Comparison of ENCODE assay signal across 28 mouse cellular contexts in genomic region chr7:28432252-28432651, GRCm38 (mm10). TPM values are rescaled to one million over a fixed set of nuclear protein-coding genes. Genes with fewer than 3 reads are reported as not detected.
DNase-seq lines count a peak whose midpoint lies in the region; ATAC-seq and TF ChIP-seq lines count a peak whose summit lies in the region.
"Had no signal": no experiment of that assay in that cellular context is flagged by ENCODE, and none has a peak within 500 bp of the region (broad histone marks: within the 10 kb centered on the region; RNA-seq: fewer than 3 reads in every experiment).

No protein-coding gene starts in this region.

- no peaks in the 10 kb centered on the region for H3K9me3 ChIP-seq in heart, embryonic 13.5 days
- no peaks in the 10 kb centered on the region for H3K9me3 ChIP-seq in lung, postnatal 0 days (ENCODE audit: low read length)
- no peaks in the 10 kb centered on the region for H3K9me3 ChIP-seq in liver, embryonic 15.5 days (replicated peaks)
- H3K9me3 ChIP-seq: embryonic facial prominence, embryonic 13.5 days; forebrain, embryonic 15.5 days; G1E; heart, embryonic 10.5 days; megakaryocyte, embryonic 14.5 days; neural tube, embryonic 12.5 days had no signal

- no peak overlapping the region for H3K9ac ChIP-seq in heart, embryonic 13.5 days
- peak overlapping the region; percentile 26; the same call in 1 of the 2 replicates for H3K9ac ChIP-seq in lung, postnatal 0 days (replicated peaks; ENCODE audit: low read depth)
- H3K9ac ChIP-seq in liver, embryonic 15.5 days, result peak overlapping the region; percentile 23; the same call in 1 of the 2 replicates
- H3K9ac ChIP-seq: forebrain, embryonic 15.5 days; neural tube, embryonic 12.5 days had no signal

- 67% methylated on average over 2 of the region's 2 CpGs for WGBS in heart, embryonic 13.5 days
- 89% methylated on average over 2 of the region's 2 CpGs for WGBS in lung, postnatal 0 days
- WGBS in liver, embryonic 15.5 days (ENCODE audit: insufficient replicate concordance), result 23% methylated on average over 2 of the region's 2 CpGs

- H3K27me3 ChIP-seq in heart, embryonic 13.5 days (replicated peaks), result no peaks in the 10 kb centered on the region
- H3K27me3 ChIP-seq in lung, postnatal 0 days (replicated peaks; ENCODE audit: insufficient read depth, low read length), result no peaks in the 10 kb centered on the region
- H3K27me3 ChIP-seq in liver, embryonic 15.5 days, result no peaks in the 10 kb centered on the region
- H3K27me3 ChIP-seq: CH12.LX; embryonic facial prominence, embryonic 13.5 days; forebrain, embryonic 15.5 days; megakaryocyte, embryonic 14.5 days; neural tube, embryonic 12.5 days had no signal

- H3K27ac ChIP-seq in heart, embryonic 13.5 days (replicated peaks), result peak overlapping the region; percentile 38
- no peak overlapping the region for H3K27ac ChIP-seq in lung, postnatal 0 days (ENCODE audit: low read length)
- H3K27ac ChIP-seq in liver, embryonic 15.5 days (replicated peaks), result peak overlapping the region; percentile 84
- H3K27ac ChIP-seq: embryonic facial prominence, embryonic 13.5 days; forebrain, embryonic 15.5 days; heart, embryonic 10.5 days; hindbrain, postnatal 0 days; layer of hippocampus, adult 2 months; neural tube, embryonic 12.5 days had no signal

- peak overlapping the region; percentile 20 for H3K4me2 ChIP-seq in heart, embryonic 13.5 days
- H3K4me2 ChIP-seq in lung, postnatal 0 days (replicated peaks; ENCODE audit: low read depth, low read length), result no peak overlapping the region
- peak overlapping the region; percentile 89 for H3K4me2 ChIP-seq in liver, embryonic 15.5 days
- H3K4me2 ChIP-seq: embryonic facial prominence, embryonic 13.5 days; forebrain, embryonic 15.5 days; neural tube, embryonic 12.5 days had no signal

- H3K4me3 ChIP-seq in heart, embryonic 13.5 days, result no peak overlapping the region
- no peak overlapping the region for H3K4me3 ChIP-seq in lung, postnatal 0 days (ENCODE audit: low read depth, low read length)
- H3K4me3 ChIP-seq in liver, embryonic 15.5 days (replicated peaks), result peak overlapping the region; percentile 21
- H3K4me3 ChIP-seq: embryonic facial prominence, embryonic 13.5 days; forebrain, embryonic 15.5 days; heart, embryonic 10.5 days; layer of hippocampus, adult 2 months; megakaryocyte, embryonic 14.5 days; neural tube, embryonic 12.5 days had no signal

- no peak for TF ChIP-seq CTCF in lung, postnatal 0 days (IDR thresholded peaks at IDR 0.05)

- DNase-seq in heart, adult 18-20 months, result no peak
- DNase-seq in lung, postnatal 0 days (ENCODE audit: low spot score), result no peak
- no peak for DNase-seq in lung, postnatal 14 days
- no peak for DNase-seq in kidney, adult 18-20 months
- DNase-seq: adrenal gland, adult 2 months; B cell, adult 2 months; cerebellum, adult 2 months; cerebellum, postnatal 25 days; embryo, embryonic 11 days; gastrocnemius, postnatal 25 days; kidney, postnatal 25 days; layer of hippocampus, postnatal 36 days; lung, adult 18-20 months; midbrain, embryonic 14.5 days; retina, postnatal 1 day had no signal

- peaks cover 38% of the 10 kb centered on the region for H3K36me3 ChIP-seq in heart, embryonic 13.5 days
- no peaks in the 10 kb centered on the region for H3K36me3 ChIP-seq in lung, postnatal 0 days (ENCODE audit: insufficient read depth, low read length)
- peaks cover 27% of the 10 kb centered on the region for H3K36me3 ChIP-seq in liver, embryonic 15.5 days (replicated peaks)

- peaks cover 59% of the 10 kb centered on the region for H3K4me1 ChIP-seq in heart, embryonic 13.5 days
- peaks cover 16% of the 10 kb centered on the region; the same call in 1 of the 2 replicates for H3K4me1 ChIP-seq in lung, postnatal 0 days (ENCODE audit: insufficient read depth, low read depth, low read length)
- peaks cover 71% of the 10 kb centered on the region for H3K4me1 ChIP-seq in liver, embryonic 15.5 days (replicated peaks)

- ATAC-seq in heart, embryonic 13.5 days (ENCODE audit: extremely low read depth, insufficient number of reproducible peaks, low FRiP score, low TSS enrichment), result no peak
- no peak for ATAC-seq in lung, postnatal 0 days
- ATAC-seq in liver, embryonic 15.5 days (ENCODE audit: insufficient read depth), result no peak
- ATAC-seq in cerebellum, adult (ENCODE audit: insufficient number of reproducible peaks, low FRiP score, low TSS enrichment), result no peak
- ATAC-seq: forebrain, embryonic 15.5 days; hindbrain, postnatal 0 days; intestine, embryonic 16.5 days had no signal

- TF ChIP-seq EP300 in lung, postnatal 0 days (IDR thresholded peaks at IDR 0.05), result no peak

RNA-seq across cellular contexts. Expression of gene Gmfg, which starts 5.0 kb away (rescaled TPM):
- 6.9 and 8.4 TPM in 2 replicates for polyA plus RNA-seq in heart, embryonic 13.5 days (2015; fragmentation: Nextera tagmentation; extraction: Ambion mirVana)
- total RNA-seq in heart, adult 18-20 months (2021), result 1 to 10 TPM; 5.4 to 7.8 TPM
- 81.0 and 83.1 TPM in 2 replicates for polyA plus RNA-seq in lung, postnatal 0 days (2015; fragmentation: Nextera tagmentation; extraction: Ambion mirVana)
- polyA plus RNA-seq in liver, embryonic 15.5 days (2015; fragmentation: Nextera tagmentation; extraction: Ambion mirVana), result 32.4 and 35.6 TPM in 2 replicates

RNA-seq across cellular contexts. Expression of gene Lrfn1, which starts 19.5 kb away (rescaled TPM):
- polyA plus RNA-seq in heart, embryonic 13.5 days (2015; fragmentation: Nextera tagmentation; extraction: Ambion mirVana), result 0.94 and 1.1 TPM in 2 replicates
- total RNA-seq in heart, adult 18-20 months (2021), result under 1 TPM; 0.46 to 0.65 TPM
- 0.97 and 1.4 TPM in 2 replicates for polyA plus RNA-seq in lung, postnatal 0 days (2015; fragmentation: Nextera tagmentation; extraction: Ambion mirVana)
- 0.09 and 0.20 TPM in 2 replicates for polyA plus RNA-seq in liver, embryonic 15.5 days (2015; fragmentation: Nextera tagmentation; extraction: Ambion mirVana)

RNA-seq across cellular contexts. Expression of gene Paf1, which starts 39.5 kb away (rescaled TPM):
- polyA plus RNA-seq in heart, embryonic 13.5 days (2015; fragmentation: Nextera tagmentation; extraction: Ambion mirVana), result 73.4 and 75.1 TPM in 2 replicates
- total RNA-seq in heart, adult 18-20 months (2021), result 10 to 100 TPM; 39.5 to 44.5 TPM
- 49.1 and 55.0 TPM in 2 replicates for polyA plus RNA-seq in lung, postnatal 0 days (2015; fragmentation: Nextera tagmentation; extraction: Ambion mirVana)
- 24.6 and 26.2 TPM in 2 replicates for polyA plus RNA-seq in liver, embryonic 15.5 days (2015; fragmentation: Nextera tagmentation; extraction: Ambion mirVana)

RNA-seq across cellular contexts. Expression of gene Med29, which starts 39.7 kb away (rescaled TPM):
- 49.9 and 54.2 TPM in 2 replicates for polyA plus RNA-seq in heart, embryonic 13.5 days (2015; fragmentation: Nextera tagmentation; extraction: Ambion mirVana)
- 10 to 100 TPM; 21.8 TPM for total RNA-seq in heart, adult 18-20 months (2021)
- polyA plus RNA-seq in lung, postnatal 0 days (2015; fragmentation: Nextera tagmentation; extraction: Ambion mirVana), result 29.9 and 30.2 TPM in 2 replicates
- 23.9 and 25.6 TPM in 2 replicates for polyA plus RNA-seq in liver, embryonic 15.5 days (2015; fragmentation: Nextera tagmentation; extraction: Ambion mirVana)

RNA-seq across cellular contexts. Expression of gene Zfp36, which starts 52.2 kb away (rescaled TPM):
- polyA plus RNA-seq in heart, embryonic 13.5 days (2015; fragmentation: Nextera tagmentation; extraction: Ambion mirVana), result 11.9 and 13.6 TPM in 2 replicates
- total RNA-seq in heart, adult 18-20 months (2021), result 10 to 100 TPM; 18.4 to 27.3 TPM
- polyA plus RNA-seq in lung, postnatal 0 days (2015; fragmentation: Nextera tagmentation; extraction: Ambion mirVana), result 48.3 and 55.7 TPM in 2 replicates
- 8.3 and 8.8 TPM in 2 replicates for polyA plus RNA-seq in liver, embryonic 15.5 days (2015; fragmentation: Nextera tagmentation; extraction: Ambion mirVana)
